Mouse (Mus musculus): ENCODE results near the gene Rai2. TPM values are rescaled to one million over a fixed set of nuclear protein-coding genes. Genes with fewer than 3 reads are reported as not detected.
A peak's percentile ranks its signal among the peaks of the same experiment; 100 is the strongest.
"Not testable (repeated sequence)": the region's sequence is repeated elsewhere in the genome, so short reads cannot be mapped to it uniquely, and the experiment has no call there.

Gene Rai2
- polyA plus RNA-seq, 1 experiment from 2014 or later: 15.8 TPM

- Histone ChIP-seq H3K9me3 (no peaks in the 10 kb centered on the region), H3K4me1 (peaks cover 22% of the 10 kb centered on the region), H3K27ac (replicated peaks) (peak overlapping the region; percentile 37; the same call in 1 of the 2 replicates), H3K36me3 (no peaks in the 10 kb centered on the region), H3K9ac (replicated peaks) (no peak overlapping the region), H3K4me2 (replicated peaks) (no peak overlapping the region), H3K4me3 (no peak overlapping the region), H3K27me3 (no peaks in the 10 kb centered on the region)
- no peak for ATAC-seq (replicated peaks)
- WGBS: 75% methylated on average over 4 of the region's 4 CpGs
Observed at GRCm38 (mm10) chrX:161734310-161734676, 17.4 kb downstream of the Rai2 start.

GRCm38 (mm10) chrX:161739374-161739773 is 22.5 kb downstream of the Rai2 start:
- H3K27me3 ChIP-seq: no peaks in the 10 kb centered on the region
- H3K9ac ChIP-seq (replicated peaks): no peak overlapping the region
- 69% methylated on average over 1 of the region's 1 CpGs for WGBS
- no peaks in the 10 kb centered on the region for H3K9me3 ChIP-seq
- no peak overlapping the region for H3K4me2 ChIP-seq (replicated peaks)
- H3K36me3 ChIP-seq: no peaks in the 10 kb centered on the region
- peaks cover 7% of the 10 kb centered on the region for H3K4me1 ChIP-seq
- H3K27ac ChIP-seq (replicated peaks): no peak overlapping the region
- no peak overlapping the region for H3K4me3 ChIP-seq
- ATAC-seq (replicated peaks): no peak

GRCm38 (mm10) chrX:161743080-161743479 is 26.2 kb downstream of the Rai2 start:
- H3K36me3 ChIP-seq: no peaks in the 10 kb centered on the region
- 73% methylated on average over 3 of the region's 3 CpGs for WGBS
- no peaks in the 10 kb centered on the region for H3K27me3 ChIP-seq
- H3K9me3 ChIP-seq: no peaks in the 10 kb centered on the region
- no peaks in the 10 kb centered on the region for H3K4me1 ChIP-seq
- H3K9ac ChIP-seq (replicated peaks): no peak overlapping the region
- no peak overlapping the region for H3K4me3 ChIP-seq
- ATAC-seq (replicated peaks): no peak
- H3K4me2 ChIP-seq (replicated peaks): no peak overlapping the region
- no peak overlapping the region for H3K27ac ChIP-seq (replicated peaks)

- H3K36me3 ChIP-seq: no peaks in the 10 kb centered on the region
- H3K4me3 ChIP-seq: no peak overlapping the region
- H3K9me3 ChIP-seq: no peaks in the 10 kb centered on the region
- H3K27me3 ChIP-seq: no peaks in the 10 kb centered on the region
- no peak overlapping the region for H3K9ac ChIP-seq (replicated peaks)
- no peaks in the 10 kb centered on the region for H3K4me1 ChIP-seq
- H3K27ac ChIP-seq (replicated peaks): no peak overlapping the region
- no peak for ATAC-seq (replicated peaks)
- H3K4me2 ChIP-seq (replicated peaks): no peak overlapping the region
- WGBS: 75% methylated on average over 3 of the region's 3 CpGs
Observed at GRCm38 (mm10) chrX:161745296-161745695, 28.4 kb downstream of the Rai2 start.

- Histone ChIP-seq H3K4me1 (no peaks in the 10 kb centered on the region), H3K9me3 (no peaks in the 10 kb centered on the region), H3K27ac (replicated peaks) (no peak overlapping the region), H3K4me2 (replicated peaks) (no peak overlapping the region), H3K36me3 (no peaks in the 10 kb centered on the region), H3K27me3 (no peaks in the 10 kb centered on the region), H3K9ac (replicated peaks) (no peak overlapping the region), H3K4me3 (no peak overlapping the region)
- ATAC-seq (replicated peaks): no peak
- WGBS: 70% methylated on average over 2 of the region's 2 CpGs
Observed at GRCm38 (mm10) chrX:161747337-161747736, 30.5 kb downstream of the Rai2 start.

- no peak for ATAC-seq (replicated peaks)
- H3K27me3 ChIP-seq: no peaks in the 10 kb centered on the region
- 66% methylated on average over 2 of the region's 2 CpGs for WGBS
- no peak overlapping the region for H3K4me2 ChIP-seq (replicated peaks)
- no peak overlapping the region for H3K27ac ChIP-seq (replicated peaks)
- no peaks in the 10 kb centered on the region for H3K4me1 ChIP-seq
- no peak overlapping the region for H3K9ac ChIP-seq (replicated peaks)
- no peak overlapping the region for H3K4me3 ChIP-seq
- H3K9me3 ChIP-seq: no peaks in the 10 kb centered on the region
- H3K36me3 ChIP-seq: no peaks in the 10 kb centered on the region
Observed at GRCm38 (mm10) chrX:161753514-161753913, 36.6 kb downstream of the Rai2 start.

GRCm38 (mm10) chrX:161776321-161776962 is 59.6 kb downstream of the Rai2 start:
- Histone ChIP-seq H3K27me3 (no peaks in the 10 kb centered on the region), H3K4me2 (replicated peaks) (no peak overlapping the region), H3K4me1 (peaks cover 14% of the 10 kb centered on the region; the same call in 1 of the 2 replicates), H3K36me3 (no peaks in the 10 kb centered on the region), H3K4me3 (no peak overlapping the region), H3K9me3 (no peaks in the 10 kb centered on the region), H3K9ac (replicated peaks) (no peak overlapping the region), H3K27ac (replicated peaks) (no peak overlapping the region)
- 41% methylated on average over 12 of the region's 12 CpGs for WGBS
- peak; percentile 58; the same call in 1 of the 2 replicates for ATAC-seq (replicated peaks)

GRCm38 (mm10) chrX:161780321-161781034 is 63.6 kb downstream of the Rai2 start:
- Histone ChIP-seq H3K36me3 (no peaks in the 10 kb centered on the region), H3K9ac (replicated peaks) (no peak overlapping the region), H3K9me3 (no peaks in the 10 kb centered on the region), H3K4me1 (peaks cover 14% of the 10 kb centered on the region; the same call in 1 of the 2 replicates), H3K4me2 (replicated peaks) (no peak overlapping the region), H3K4me3 (no peak overlapping the region), H3K27ac (replicated peaks) (peak overlapping the region; percentile 43; the same call in 1 of the 2 replicates), H3K27me3 (no peaks in the 10 kb centered on the region)
- peak; percentile 80 for ATAC-seq (replicated peaks)
- 60% methylated on average over 6 of the region's 6 CpGs for WGBS

- H3K9me3 ChIP-seq: no peaks in the 10 kb centered on the region
- no peak overlapping the region for H3K9ac ChIP-seq (replicated peaks)
- no peaks in the 10 kb centered on the region for H3K27me3 ChIP-seq
- no peak for ATAC-seq (replicated peaks)
- no peaks in the 10 kb centered on the region for H3K36me3 ChIP-seq
- no peaks in the 10 kb centered on the region for H3K4me1 ChIP-seq
- H3K27ac ChIP-seq (replicated peaks): no peak overlapping the region
- 26% methylated on average over 6 of the region's 6 CpGs for WGBS
- H3K4me2 ChIP-seq (replicated peaks): no peak overlapping the region
- no peak overlapping the region for H3K4me3 ChIP-seq
Observed at GRCm38 (mm10) chrX:161790182-161790581, 73.3 kb downstream of the Rai2 start.

- H3K9me3 ChIP-seq; H3K36me3 ChIP-seq; H3K27ac ChIP-seq (replicated peaks); H3K4me1 ChIP-seq; H3K27me3 ChIP-seq; ATAC-seq (replicated peaks); H3K4me2 ChIP-seq (replicated peaks); H3K9ac ChIP-seq (replicated peaks); H3K4me3 ChIP-seq: not testable (repeated sequence)
- 22% methylated on average over 2 of the region's 2 CpGs for WGBS
Observed at GRCm38 (mm10) chrX:161826186-161826585, 109.3 kb downstream of the Rai2 start.

Measured in forebrain, embryonic 15.5 days (tissue).